Mouse (Mus musculus): ENCODE results near the gene Zfp653.

Gene Zfp653

GRCm38 (mm10) chr9:22035300-22036044 lies 35.7 kb downstream of the Zfp653 start:
- in situ Hi-C loops (cut with MboI; ENCODE audit: low sequenced_read_pairs), result no loop called here

- in situ Hi-C loops (cut with MboI; ENCODE audit: low sequenced_read_pairs), result no loop called here
Measured at GRCm38 (mm10) chr9:22030386-22030785, 40.8 kb downstream of the Zfp653 start.

- in situ Hi-C loops (cut with MboI; ENCODE audit: low sequenced_read_pairs), result no loop called here
Measured at GRCm38 (mm10) chr9:22028467-22028866, 42.7 kb downstream of the Zfp653 start.

GRCm38 (mm10) chr9:22024592-22024991 lies 46.6 kb downstream of the Zfp653 start:
- in situ Hi-C loops (cut with MboI; ENCODE audit: low sequenced_read_pairs), result no loop called here

GRCm38 (mm10) chr9:22017208-22017825 lies 53.9 kb downstream of the Zfp653 start:
- in situ Hi-C loops (cut with MboI; ENCODE audit: low sequenced_read_pairs), result no loop called here

DNA sequence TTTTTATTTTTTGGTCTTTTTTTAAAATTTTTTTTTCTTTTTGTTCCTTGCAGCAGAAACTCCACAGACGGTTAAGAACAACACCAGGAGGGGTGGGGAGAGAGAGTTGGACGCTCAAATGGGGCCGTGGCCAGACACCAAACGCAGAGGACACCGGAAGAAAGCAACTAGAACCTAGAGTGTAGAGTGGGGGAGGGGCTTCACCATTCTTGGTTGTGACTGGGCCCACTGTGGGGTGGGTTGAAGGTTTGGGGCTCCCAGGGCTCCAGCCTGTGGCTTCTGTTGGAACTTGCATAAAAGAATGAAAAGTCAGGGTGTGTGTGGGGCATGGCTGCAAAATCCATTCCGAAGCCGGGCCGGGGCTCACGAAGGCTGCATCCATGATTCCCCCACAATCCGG lies 54.9 kb downstream of the Zfp653 start:
- in situ Hi-C loops (cut with MboI; ENCODE audit: low sequenced_read_pairs), result no loop called here

DNA sequence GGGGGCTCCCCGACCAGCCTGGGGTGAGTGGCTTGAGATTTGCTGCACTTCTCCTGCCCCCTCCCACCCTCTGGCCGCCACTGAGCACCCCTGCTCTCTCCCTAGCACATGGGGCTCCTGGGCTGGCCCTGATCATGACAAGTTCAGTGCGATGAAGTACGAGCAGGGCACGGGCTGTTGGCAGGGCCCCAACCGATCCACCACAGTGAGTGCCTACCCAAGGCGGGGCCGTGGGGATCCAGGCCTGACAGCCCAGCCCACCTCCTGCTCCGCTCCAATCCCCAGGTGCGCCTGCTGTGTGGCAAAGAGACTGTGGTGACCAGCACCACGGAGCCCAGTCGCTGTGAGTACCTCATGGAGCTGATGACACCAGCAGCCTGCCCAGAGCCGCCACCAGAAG lies 58.4 kb downstream of the Zfp653 start:
- in situ Hi-C loops (cut with MboI; ENCODE audit: low sequenced_read_pairs), result no loop called here

- in situ Hi-C loops (cut with MboI; ENCODE audit: low sequenced_read_pairs), result no loop called here
Measured at GRCm38 (mm10) chr9:22011055-22011454, 60.1 kb downstream of the Zfp653 start.

Data from CH12F3 (cell line).